Mouse (Mus musculus) heart, adult 2 months (tissue): ENCODE data around the gene D5Ertd579e.

Experiments used
- CTCF ChIP-seq: fragments of 200-600 bp; IDR thresholded peaks from 2 replicates; pipeline ENCODE4 v1.8.1; 2022; ENCODE audit warnings: antibody characterized with exemption, mild to moderate bottlenecking, moderate library complexity
- EP300 ChIP-seq: fragments of 200-500 bp; IDR thresholded peaks from 2 replicates; pipeline ENCODE4 v1.6.1; 2011; ENCODE audit warnings: low read depth, low read length, control low read depth; ENCODE audit not compliant: insufficient read depth

DNA sequence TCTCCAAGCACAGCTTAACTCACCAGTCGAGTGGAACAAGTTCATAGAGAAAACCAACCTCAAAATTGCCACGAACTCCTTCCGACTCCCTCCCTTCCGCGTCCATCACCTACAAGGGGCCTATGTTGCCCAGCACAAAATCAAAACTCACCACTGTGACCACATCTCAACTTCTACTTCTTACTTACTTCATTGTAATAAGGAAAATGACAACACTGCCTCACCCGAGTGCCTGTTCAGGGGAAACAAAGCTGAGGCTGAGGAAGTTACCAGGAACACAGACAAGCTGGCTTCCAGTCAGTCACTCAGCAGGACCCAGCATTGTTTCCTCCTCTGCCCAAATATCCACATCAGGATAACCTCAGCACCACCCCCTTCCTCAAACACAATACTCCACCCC is 132.1 kb downstream of the D5Ertd579e start:
- TF ChIP-seq EP300 = no peak
- no peak for TF ChIP-seq CTCF
